Mouse (Mus musculus): ENCODE measurements around the gene Pla2g15.

DNA sequence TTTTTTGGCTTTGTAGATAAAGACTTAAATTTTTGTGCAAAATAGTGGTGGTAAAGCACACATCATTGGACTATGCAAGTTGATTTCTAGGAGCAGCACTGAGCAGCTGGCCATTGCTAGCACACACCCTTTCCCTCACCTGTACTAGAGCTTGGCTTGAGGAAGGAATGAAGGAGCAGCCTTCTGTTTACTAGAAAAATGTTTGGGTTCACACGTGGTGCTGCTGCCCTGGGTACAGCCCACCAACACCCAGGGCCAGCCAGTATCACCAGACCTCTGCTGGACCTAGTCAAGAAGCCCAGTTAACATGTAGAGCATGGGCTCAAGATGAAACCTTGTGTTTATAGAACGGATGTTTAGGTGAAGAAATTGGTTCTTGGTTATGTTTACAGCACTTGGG is 20.2 kb upstream of the Pla2g15 start:
- no peak for TF ChIP-seq POLR2A (IDR thresholded peaks at IDR 0.05; ENCODE audit: low read depth, low read length)
- no peak for TF ChIP-seq CTCF (IDR thresholded peaks at IDR 0.05; ENCODE audit: extremely low read depth, insufficient read length, insufficient replicate concordance, low read depth, low read length)
